Mouse (Mus musculus): ENCODE measurements around the gene Psmd5.

DNA sequence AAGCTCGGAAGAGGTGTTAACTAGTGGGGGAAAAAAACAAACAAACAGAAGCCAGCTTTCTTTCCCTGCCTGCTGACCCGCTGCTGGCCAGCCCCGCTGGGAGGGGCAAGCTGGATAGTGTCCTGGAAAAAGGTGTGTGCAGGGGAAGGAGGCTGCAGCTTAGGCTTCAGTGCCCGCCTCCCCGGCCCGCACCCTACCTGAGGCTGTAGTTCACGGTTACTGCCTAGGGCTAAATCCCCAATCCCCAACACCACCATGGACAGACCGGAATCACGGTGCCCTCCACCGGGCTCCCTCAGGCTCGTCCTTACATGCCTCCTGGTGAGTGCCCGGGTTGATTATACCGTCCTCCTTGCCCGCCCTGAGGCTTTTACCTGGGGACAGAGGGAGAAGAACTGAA is 497 bp downstream of the Psmd5 start, which contains the start of gene Cutal:
- TF ChIP-seq GATA1 (IDR thresholded peaks at IDR 0.05; ENCODE audit: low read length) = no peak
- TF ChIP-seq TAL1 (IDR thresholded peaks at IDR 0.05; ENCODE audit: low read length) = no peak

Measured in erythroblast, embryonic 14.5 days (primary cell).